10 mouse cellular contexts compared by ENCODE assay signal in the genomic region with DNA sequence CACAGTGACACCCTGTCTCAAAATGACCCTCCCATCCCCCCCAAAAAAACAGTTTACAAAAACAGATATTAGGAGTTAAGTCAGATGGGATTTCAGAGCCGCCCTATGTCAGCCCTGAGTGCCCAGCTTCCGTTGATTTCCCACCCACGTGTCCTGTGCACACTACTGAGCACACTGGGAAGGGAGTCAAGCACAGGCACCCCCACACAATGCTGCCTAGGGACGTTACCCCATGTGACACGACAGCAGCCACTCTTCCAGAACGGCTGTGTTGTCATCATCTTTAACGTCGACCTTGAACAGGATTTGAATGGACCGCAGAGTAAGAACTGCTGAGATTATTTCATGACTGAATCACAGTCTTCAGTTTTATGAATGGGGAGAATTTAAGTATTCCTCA.
DNase-seq lines count a peak whose midpoint lies in the region; ATAC-seq and TF ChIP-seq lines count a peak whose summit lies in the region.
"Had no signal": no experiment of that assay in that cellular context is flagged by ENCODE, and none has a peak within 500 bp of the region (broad histone marks: within the 10 kb centered on the region; RNA-seq: fewer than 3 reads in every experiment).

No protein-coding gene starts in this region.

- H3K4me1 ChIP-seq in lung, embryonic 16.5 days (replicated peaks; ENCODE audit: control insufficient read depth, insufficient read depth, low read length), result no peaks in the 10 kb centered on the region

- peak; percentile 52; the same call in 1 of the 2 replicates for ATAC-seq in lung, embryonic 16.5 days (ENCODE audit: low read depth)

- H3K4me3 ChIP-seq in gastrocnemius, adult 2 months, result no peak overlapping the region
- no peak overlapping the region for H3K4me3 ChIP-seq in lung, embryonic 16.5 days (ENCODE audit: low read length)

- H3K9ac ChIP-seq in lung, embryonic 16.5 days (ENCODE audit: low read length), result no peak overlapping the region

- no peak overlapping the region for H3K27ac ChIP-seq in gastrocnemius, adult 2 months
- no peak overlapping the region for H3K27ac ChIP-seq in lung, embryonic 16.5 days (ENCODE audit: low read length)

- no peaks in the 10 kb centered on the region for H3K27me3 ChIP-seq in lung, embryonic 16.5 days (ENCODE audit: control insufficient read depth, insufficient read depth, low read depth, low read length)

- peaks cover 6% of the 10 kb centered on the region for H3K36me3 ChIP-seq in lung, embryonic 16.5 days (ENCODE audit: control insufficient read depth, insufficient read depth, low read length)

- no peaks in the 10 kb centered on the region for H3K9me3 ChIP-seq in lung, embryonic 16.5 days (ENCODE audit: control insufficient read depth, low read length)

- H3K4me2 ChIP-seq in lung, embryonic 16.5 days (ENCODE audit: low read depth, low read length), result no peak overlapping the region

- no peak for TF ChIP-seq CTCF in gastrocnemius, adult 2 months (IDR thresholded peaks at IDR 0.05)

- WGBS in lung, embryonic 16.5 days, result 52% methylated on average over 9 of the region's 9 CpGs

- intact Hi-C loops in gastrocnemius, adult 2 months (cut with DNase I), result no loop called here
- intact Hi-C loops in gastrocnemius, postnatal 36 days (cut with DNase I), result no loop called here

- peak; percentile 37 for DNase-seq in gastrocnemius, adult 2 months
- no peak for DNase-seq in gastrocnemius, postnatal 36 days
- DNase-seq in lung, postnatal 36 days, result no peak
- DNase-seq in adrenal gland, postnatal 36 days, result peak; percentile 58 to 62
- peak; percentile 29 to 39 for DNase-seq in layer of hippocampus, postnatal 10 days (ENCODE audit: low spot score in 2 of 2)
- no peak for DNase-seq in yolk sac, embryonic 10.5 days (ENCODE audit: low spot score)
- no peak for DNase-seq in gastrocnemius, postnatal 25 days
- DNase-seq: gastrocnemius, postnatal 10 days; liver had no signal

Comparison
In these comparisons a context has a peak if more than half of its experiments do, and no peak if none do; other contexts are left out.
1. DNase-seq: peak in gastrocnemius, adult 2 months (single experiment), adrenal gland, postnatal 36 days (2 of 2) and layer of hippocampus, postnatal 10 days (2 of 2); none in gastrocnemius, postnatal 36 days (0 of 2), lung, postnatal 36 days (single experiment), yolk sac, embryonic 10.5 days (single experiment) and gastrocnemius, postnatal 25 days (single experiment).